Mouse (Mus musculus): ENCODE data around the gene Efemp1.

DNA sequence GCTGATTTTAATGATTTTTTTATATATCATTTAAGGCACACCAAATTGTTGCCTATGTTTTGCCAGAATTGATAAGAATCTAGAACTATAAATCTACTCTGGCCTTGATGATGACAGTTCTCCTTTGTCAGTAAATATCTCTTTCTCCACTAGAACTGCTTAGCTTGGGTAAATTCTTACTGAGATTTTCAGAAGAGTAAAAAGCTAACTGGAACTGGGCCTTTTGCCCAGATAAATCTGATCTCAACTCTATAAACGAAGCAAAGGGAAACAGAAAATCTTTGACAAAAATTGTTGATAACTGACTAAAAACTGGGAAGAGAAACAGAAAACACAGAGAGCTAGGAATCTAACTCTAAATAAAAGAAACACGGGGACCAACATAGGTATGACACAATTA lies 51.6 kb downstream of the Efemp1 start:
- TF ChIP-seq POLR2A (IDR thresholded peaks at IDR 0.05; ENCODE audit: borderline replicate concordance, low read depth, low read length) (no peak), CTCF (IDR thresholded peaks at IDR 0.05; ENCODE audit: low read depth, low read length) (no peak)
